Mouse (Mus musculus): ENCODE results near the gene Klf3.

Gene Klf3

GRCm38 (mm10) chr5:64809257-64809656 is 6.1 kb downstream of the Klf3 start:
- no peak for DNase-seq (ENCODE audit: low spot score in 2 of 2)

- DNase-seq (ENCODE audit: low spot score in 2 of 2): no peak
These were observed 6.7 kb downstream of the Klf3 start for GRCm38 (mm10) chr5:64809864-64810263.

GRCm38 (mm10) chr5:64810860-64811499 is 7.8 kb downstream of the Klf3 start:
- no peak for DNase-seq (ENCODE audit: low spot score in 2 of 2)

GRCm38 (mm10) chr5:64811500-64812123 is 8.4 kb downstream of the Klf3 start:
- DNase-seq (ENCODE audit: low spot score in 2 of 2): peak in 1 of 2 experiments; percentile 58

- DNase-seq (ENCODE audit: low spot score in 2 of 2): peak; percentile 84 to 89
These were observed 9.2 kb downstream of the Klf3 start for GRCm38 (mm10) chr5:64812124-64812982.

GRCm38 (mm10) chr5:64812983-64813304 is 9.8 kb downstream of the Klf3 start:
- DNase-seq (ENCODE audit: low spot score in 2 of 2): no peak

- peak; percentile 63 to 88 for DNase-seq (ENCODE audit: low spot score in 2 of 2)
These were observed 10.2 kb downstream of the Klf3 start for GRCm38 (mm10) chr5:64813361-64813760.

- DNase-seq (ENCODE audit: low spot score in 2 of 2): no peak
These were observed 11.2 kb downstream of the Klf3 start for GRCm38 (mm10) chr5:64814416-64814815.

GRCm38 (mm10) chr5:64815631-64816030 is 12.4 kb downstream of the Klf3 start:
- no peak for DNase-seq (ENCODE audit: low spot score in 2 of 2)

- no peak for DNase-seq (ENCODE audit: low spot score in 2 of 2)
These were observed 13.2 kb downstream of the Klf3 start for GRCm38 (mm10) chr5:64816290-64816973.

- DNase-seq (ENCODE audit: low spot score in 2 of 2): no peak
These were observed 13.7 kb downstream of the Klf3 start for GRCm38 (mm10) chr5:64816974-64817296.

- no peak for DNase-seq (ENCODE audit: low spot score in 2 of 2)
These were observed 16.2 kb downstream of the Klf3 start for GRCm38 (mm10) chr5:64819390-64819789.

- DNase-seq (ENCODE audit: low spot score in 2 of 2): no peak
These were observed 16.9 kb downstream of the Klf3 start for GRCm38 (mm10) chr5:64820138-64820537.

- DNase-seq (ENCODE audit: low spot score in 2 of 2): no peak
These were observed 18.1 kb downstream of the Klf3 start for GRCm38 (mm10) chr5:64821294-64821693.

GRCm38 (mm10) chr5:64821964-64822363 is 18.8 kb downstream of the Klf3 start:
- DNase-seq (ENCODE audit: low spot score in 2 of 2): no peak

- no peak for DNase-seq (ENCODE audit: low spot score in 2 of 2)
These were observed 20.2 kb downstream of the Klf3 start for GRCm38 (mm10) chr5:64823431-64823830.

GRCm38 (mm10) chr5:64824765-64825164 is 21.6 kb downstream of the Klf3 start:
- no peak for DNase-seq (ENCODE audit: low spot score in 2 of 2)

GRCm38 (mm10) chr5:64825496-64825895 is 22.3 kb downstream of the Klf3 start:
- no peak for DNase-seq (ENCODE audit: low spot score in 2 of 2)

- no peak for DNase-seq (ENCODE audit: low spot score in 2 of 2)
These were observed 24.0 kb downstream of the Klf3 start for GRCm38 (mm10) chr5:64827151-64827550.

- DNase-seq (ENCODE audit: low spot score in 2 of 2): no peak
These were observed 25.1 kb downstream of the Klf3 start for GRCm38 (mm10) chr5:64828314-64828713.

GRCm38 (mm10) chr5:64829606-64830005 is 26.4 kb downstream of the Klf3 start:
- DNase-seq (ENCODE audit: low spot score in 2 of 2): no peak

- no peak for DNase-seq (ENCODE audit: low spot score in 2 of 2)
These were observed 27.6 kb downstream of the Klf3 start for GRCm38 (mm10) chr5:64830773-64831172.
